Mouse (Mus musculus) kidney, postnatal 4 days (tissue): ENCODE measurements around the gene Slc15a5.
A peak's percentile ranks its signal among the peaks of the same experiment; 100 is the strongest.

Source experiments
- DNase-seq, 2 experiments: peaks; one replicate each; pipeline ENCODE4 v3.0.0; 2021; ENCODE audit warnings: mixed read lengths in 2 of 2

Gene Slc15a5

GRCm38 (mm10) chr6:137957630-137958029 is 122.1 kb downstream of the Slc15a5 start:
- DNase-seq: no peak

DNA sequence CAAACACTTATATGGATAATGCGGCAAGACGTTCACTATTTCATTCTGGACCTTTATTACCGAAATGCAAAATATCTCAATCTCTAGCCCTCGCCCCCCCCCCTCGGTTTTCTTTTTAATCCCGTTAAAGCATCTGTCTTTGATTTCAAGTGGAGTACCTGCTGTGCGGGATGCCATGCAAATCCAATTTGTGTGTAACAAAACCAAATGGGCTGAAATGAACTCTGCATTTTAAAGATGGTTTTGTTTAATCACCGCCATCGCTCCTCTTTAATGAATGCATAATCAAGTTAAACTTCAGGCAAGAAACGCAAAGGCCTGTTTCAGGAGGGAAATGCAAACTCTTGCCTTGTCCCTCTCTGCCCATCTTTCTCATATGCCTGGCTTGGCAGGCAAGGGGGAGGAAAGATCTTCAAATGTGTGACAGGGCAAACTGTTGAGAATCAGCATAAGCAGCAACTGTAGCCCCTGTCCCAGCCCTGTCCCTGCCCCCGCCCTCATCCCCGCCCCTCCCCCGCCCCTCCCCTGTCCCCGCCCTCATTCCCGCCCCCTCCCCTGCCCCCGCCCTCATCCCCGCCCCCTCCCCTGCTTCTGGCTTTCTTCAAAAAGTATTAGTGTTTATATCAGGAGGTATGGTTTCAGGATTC is 122.8 kb downstream of the Slc15a5 start:
- no peak for DNase-seq

- no peak for DNase-seq
Measured at GRCm38 (mm10) chr6:137946520-137946919, 133.2 kb downstream of the Slc15a5 start.

GRCm38 (mm10) chr6:137940374-137941218 is 139.1 kb downstream of the Slc15a5 start:
- DNase-seq: no peak

DNA sequence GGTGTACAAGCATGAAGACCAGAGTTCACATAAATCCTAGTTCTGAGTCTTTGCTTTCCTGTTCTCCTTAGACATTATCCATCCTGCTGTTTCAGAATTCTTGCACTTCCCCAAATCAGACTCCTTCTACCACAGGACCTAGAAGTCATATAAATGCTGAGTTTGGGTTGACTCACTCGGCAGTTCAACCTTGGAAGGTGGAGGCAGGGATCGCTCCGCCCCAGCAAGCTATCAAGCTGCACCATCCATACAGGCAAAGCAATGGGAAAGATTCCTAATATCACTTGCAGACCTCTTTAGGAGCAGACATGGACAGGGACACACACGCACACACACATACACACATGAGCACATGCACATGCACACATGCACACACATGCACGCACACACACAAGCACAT is 142.2 kb downstream of the Slc15a5 start:
- no peak for DNase-seq

- no peak for DNase-seq
Measured at GRCm38 (mm10) chr6:137936268-137936667, 143.4 kb downstream of the Slc15a5 start.

GRCm38 (mm10) chr6:137935857-137936256 is 143.9 kb downstream of the Slc15a5 start:
- DNase-seq: no peak

- peak; percentile 45 to 59 for DNase-seq
Measured at GRCm38 (mm10) chr6:137935341-137935740, 144.4 kb downstream of the Slc15a5 start.

GRCm38 (mm10) chr6:137934545-137935298 is 145.0 kb downstream of the Slc15a5 start:
- DNase-seq: no peak
